Mouse (Mus musculus) heart, adult 18-20 months (tissue): ENCODE data around the gene Depdc5. TPM values are rescaled to one million over a fixed set of nuclear protein-coding genes. Genes with fewer than 3 reads are reported as not detected.
"Not testable (repeated sequence)": the region's sequence is repeated elsewhere in the genome, so short reads cannot be mapped to it uniquely, and the experiment has no call there.

Experiments used
- DNase-seq, 2 experiments: peaks; one replicate each; pipeline ENCODE4 v3.0.0; 2021 to 2022; ENCODE audit warnings: mixed read lengths in 1 of 2
- total RNA-seq, 2 experiments: library from RNA; stranded (reverse); gene quantifications; 2 replicates each; pipeline ENCODE4 v1.2.3; 2021

The Depdc5 gene
- total RNA-seq, 2 experiments from 2014 or later: 21.1 to 24.0 TPM

GRCm38 (mm10) chr5:32907496-32907895 lies 44.0 kb downstream of the Depdc5 start:
- DNase-seq: no peak

GRCm38 (mm10) chr5:32914071-32914470 lies 50.6 kb downstream of the Depdc5 start:
- no peak for DNase-seq

- not testable (repeated sequence) for DNase-seq
These were observed 55.8 kb downstream of the Depdc5 start for GRCm38 (mm10) chr5:32919281-32919680.

- no peak for DNase-seq
These were observed 59.4 kb downstream of the Depdc5 start for GRCm38 (mm10) chr5:32922906-32923305.

GRCm38 (mm10) chr5:32930761-32931160 lies 67.3 kb downstream of the Depdc5 start:
- peak; percentile 28 to 33 for DNase-seq

- DNase-seq: peak in 1 of 2 experiments; percentile 15
These were observed 71.2 kb downstream of the Depdc5 start for GRCm38 (mm10) chr5:32934654-32935053.

GRCm38 (mm10) chr5:32940586-32940985 lies 77.1 kb downstream of the Depdc5 start:
- DNase-seq: peak in 1 of 2 experiments; percentile 11

GRCm38 (mm10) chr5:32941209-32941924 lies 77.9 kb downstream of the Depdc5 start:
- DNase-seq: no peak

GRCm38 (mm10) chr5:32950077-32950476 lies 86.6 kb downstream of the Depdc5 start:
- DNase-seq: no peak

- DNase-seq: peak in 1 of 2 experiments; percentile 14
These were observed 87.3 kb downstream of the Depdc5 start for GRCm38 (mm10) chr5:32950702-32951274.

- DNase-seq: no peak
These were observed 92.2 kb downstream of the Depdc5 start for GRCm38 (mm10) chr5:32955716-32956115.

- no peak for DNase-seq
These were observed 98.1 kb downstream of the Depdc5 start for GRCm38 (mm10) chr5:32961616-32962015.

- DNase-seq: no peak
These were observed 99.1 kb downstream of the Depdc5 start for GRCm38 (mm10) chr5:32962581-32962980.

GRCm38 (mm10) chr5:32976541-32976940 lies 113.0 kb downstream of the Depdc5 start:
- no peak for DNase-seq

GRCm38 (mm10) chr5:32977179-32977578 lies 113.7 kb downstream of the Depdc5 start:
- DNase-seq: no peak

GRCm38 (mm10) chr5:32985379-32985778 lies 121.9 kb downstream of the Depdc5 start:
- DNase-seq: no peak

GRCm38 (mm10) chr5:32987873-32988272 lies 124.4 kb downstream of the Depdc5 start:
- DNase-seq: no peak

GRCm38 (mm10) chr5:32989959-32990640 lies 126.6 kb downstream of the Depdc5 start:
- no peak for DNase-seq

- peak; percentile 57 to 71 for DNase-seq
These were observed 127.7 kb downstream of the Depdc5 start for GRCm38 (mm10) chr5:32991152-32991551.

GRCm38 (mm10) chr5:32994471-32994870 lies 131.0 kb downstream of the Depdc5 start:
- no peak for DNase-seq

- DNase-seq: no peak
These were observed 132.3 kb downstream of the Depdc5 start for GRCm38 (mm10) chr5:32995756-32996155.

- no peak for DNase-seq
These were observed 133.1 kb downstream of the Depdc5 start for GRCm38 (mm10) chr5:32996560-32996959.

- peak; percentile 32 to 58 for DNase-seq
These were observed 134.2 kb downstream of the Depdc5 start for GRCm38 (mm10) chr5:32997686-32998085.
